Mouse (Mus musculus): ENCODE results near the gene Ston2. TPM values are rescaled to one million over a fixed set of nuclear protein-coding genes. Genes with fewer than 3 reads are reported as not detected.

Gene Ston2
- polyA plus RNA-seq, 1 experiment = 3.6 TPM

DNA sequence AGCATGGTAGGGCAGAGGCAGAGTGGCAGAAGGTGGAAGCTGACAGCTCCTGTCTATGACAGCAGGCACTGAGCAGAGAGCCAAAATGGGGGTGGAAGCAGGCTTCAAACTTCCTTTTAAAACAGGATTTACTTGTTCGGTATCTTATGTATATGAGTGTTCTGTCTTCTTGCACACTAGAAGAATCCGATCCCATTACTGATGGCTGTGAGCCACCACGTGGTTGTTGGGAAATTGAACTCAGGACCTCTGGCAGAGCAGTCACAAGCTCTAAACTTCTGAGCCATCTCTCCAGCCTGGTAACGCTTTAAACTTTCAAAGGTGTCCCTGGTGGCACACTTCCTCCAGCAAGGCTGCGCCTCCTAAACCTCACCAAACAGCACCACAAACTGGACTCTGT lies 85.4 kb downstream of the Ston2 start:
- Histone ChIP-seq H3K27me3 (ENCODE audit: control insufficient read depth) (no peaks in the 10 kb centered on the region), H3K9me3 (ENCODE audit: control insufficient read depth, low read length) (no peaks in the 10 kb centered on the region), H3K4me3 (replicated peaks) (no peak overlapping the region), H3K36me3 (ENCODE audit: control insufficient read depth) (peaks cover 58% of the 10 kb centered on the region), H3K4me1 (ENCODE audit: control insufficient read depth) (peaks cover 14% of the 10 kb centered on the region)
- TF ChIP-seq GATA1 (IDR thresholded peaks at IDR 0.05; ENCODE audit: low read length) (no peak), TAL1 (IDR thresholded peaks at IDR 0.05; ENCODE audit: low read length) (no peak)

DNA sequence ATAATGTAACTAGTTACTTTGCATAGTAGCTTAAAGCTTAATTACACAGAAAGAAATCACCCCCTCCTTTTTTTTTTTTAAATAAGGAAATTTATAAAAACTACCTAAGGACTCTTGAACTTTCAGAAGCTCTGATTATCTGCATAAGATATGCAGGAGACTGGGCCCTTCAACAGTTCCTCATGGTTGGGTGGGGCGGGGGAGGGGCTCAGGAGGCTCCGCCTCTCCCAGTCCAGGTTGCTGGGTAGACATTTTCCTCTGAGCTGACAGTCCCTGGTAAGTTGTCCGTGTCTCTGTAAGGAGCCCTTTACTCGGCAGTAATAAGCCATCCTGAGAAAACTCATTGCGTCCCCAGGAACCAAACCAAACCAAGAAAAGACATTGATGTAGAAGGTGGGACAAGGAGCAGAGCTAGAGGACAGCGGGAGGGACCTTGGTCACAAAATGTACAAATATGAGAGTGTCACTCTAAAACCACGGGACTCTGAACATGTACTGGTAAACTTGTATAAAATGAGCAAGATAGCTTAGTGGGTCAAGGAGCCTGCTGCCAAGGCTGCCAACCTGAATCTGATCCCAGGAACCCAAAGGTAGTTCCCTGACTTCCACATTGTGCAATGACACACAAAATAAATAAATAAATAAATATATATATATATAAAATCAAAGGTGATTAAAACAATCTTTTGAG lies 88.6 kb downstream of the Ston2 start:
- peaks cover 13% of the 10 kb centered on the region for H3K4me1 ChIP-seq (ENCODE audit: control insufficient read depth)
- TF ChIP-seq GATA1 (IDR thresholded peaks at IDR 0.05; ENCODE audit: low read length) (no peak), TAL1 (IDR thresholded peaks at IDR 0.05; ENCODE audit: low read length) (no peak)
- H3K4me3 ChIP-seq (replicated peaks) = no peak overlapping the region
- peaks cover 35% of the 10 kb centered on the region for H3K36me3 ChIP-seq (ENCODE audit: control insufficient read depth)
- H3K27me3 ChIP-seq (ENCODE audit: control insufficient read depth) = no peaks in the 10 kb centered on the region
- no peaks in the 10 kb centered on the region for H3K9me3 ChIP-seq (ENCODE audit: control insufficient read depth, low read length)

DNA sequence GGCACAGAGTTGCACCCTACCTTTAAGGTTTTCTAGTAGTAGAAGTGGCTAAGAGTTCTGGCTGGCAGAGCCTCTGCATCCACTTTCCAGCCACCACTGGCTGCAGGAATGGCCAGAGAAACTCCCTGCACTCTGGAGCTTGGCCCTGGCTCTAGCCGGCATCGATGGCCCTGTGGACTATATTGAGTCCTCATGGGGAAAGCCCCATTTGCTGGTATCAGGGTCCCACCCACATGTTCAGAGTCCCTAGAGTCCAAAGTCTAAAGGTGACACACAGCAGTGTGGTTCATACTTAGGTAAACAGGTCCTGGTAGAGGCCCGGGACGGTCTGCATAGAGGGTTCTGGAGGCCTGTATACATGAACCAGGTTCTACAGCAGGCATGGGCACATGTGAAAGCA lies 92.0 kb downstream of the Ston2 start:
- Histone ChIP-seq H3K4me3 (replicated peaks) (no peak overlapping the region), H3K27me3 (ENCODE audit: control insufficient read depth) (no peaks in the 10 kb centered on the region), H3K9me3 (ENCODE audit: control insufficient read depth, low read length) (no peaks in the 10 kb centered on the region), H3K4me1 (ENCODE audit: control insufficient read depth) (peaks cover 13% of the 10 kb centered on the region), H3K36me3 (ENCODE audit: control insufficient read depth) (peaks cover 17% of the 10 kb centered on the region)
- TF ChIP-seq TAL1 (IDR thresholded peaks at IDR 0.05; ENCODE audit: low read length) = no peak
- TF ChIP-seq GATA1 (IDR thresholded peaks at IDR 0.05; ENCODE audit: low read length) = no peak

DNA sequence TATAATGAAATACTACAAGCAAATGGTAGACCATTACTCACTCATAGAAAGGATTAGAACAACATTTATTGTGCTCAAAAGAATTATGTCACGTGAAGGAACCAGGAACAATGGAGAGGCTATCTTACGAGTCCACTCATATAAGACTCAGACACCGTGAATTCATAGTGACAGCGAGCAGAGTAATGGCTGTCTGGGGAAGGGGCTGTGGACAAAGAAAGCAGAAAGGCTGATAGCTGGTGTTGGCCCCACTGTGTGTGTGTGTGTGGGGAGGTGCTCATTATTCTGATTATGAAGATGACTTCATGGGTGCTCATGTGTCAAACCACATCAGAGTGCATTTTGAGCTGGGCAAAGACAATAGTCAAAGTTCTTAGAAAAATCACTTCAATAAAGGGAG lies 92.4 kb downstream of the Ston2 start:
- Histone ChIP-seq H3K4me1 (ENCODE audit: control insufficient read depth) (peaks cover 13% of the 10 kb centered on the region), H3K36me3 (ENCODE audit: control insufficient read depth) (peaks cover 14% of the 10 kb centered on the region), H3K4me3 (replicated peaks) (no peak overlapping the region), H3K9me3 (ENCODE audit: control insufficient read depth, low read length) (no peaks in the 10 kb centered on the region), H3K27me3 (ENCODE audit: control insufficient read depth) (no peaks in the 10 kb centered on the region)
- no peak for TF ChIP-seq GATA1 (IDR thresholded peaks at IDR 0.05; ENCODE audit: low read length)

DNA sequence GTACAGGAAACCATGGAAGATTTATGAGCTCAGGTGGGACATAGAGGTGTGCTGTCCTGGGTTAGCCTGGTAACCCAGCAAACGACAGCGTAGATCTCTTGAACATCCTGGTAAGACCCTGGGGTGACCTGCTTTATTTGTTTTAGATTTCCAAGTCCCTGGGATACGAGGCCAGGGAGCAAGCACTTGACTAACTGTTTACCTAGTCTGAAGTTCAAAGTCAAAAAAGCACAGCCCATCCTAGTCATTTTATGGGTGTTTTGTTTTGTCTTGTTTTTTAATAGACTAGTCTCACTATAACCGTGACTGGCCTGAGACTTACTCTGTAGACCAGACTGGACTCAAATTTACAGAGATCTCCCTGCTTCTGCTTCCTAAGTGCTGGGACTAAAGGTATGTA lies 93.4 kb downstream of the Ston2 start:
- TF ChIP-seq TAL1 (IDR thresholded peaks at IDR 0.05; ENCODE audit: low read length) = no peak
- no peak for TF ChIP-seq GATA1 (IDR thresholded peaks at IDR 0.05; ENCODE audit: low read length)
- H3K36me3 ChIP-seq (ENCODE audit: control insufficient read depth) = peaks cover 14% of the 10 kb centered on the region
- H3K9me3 ChIP-seq (ENCODE audit: control insufficient read depth, low read length) = no peaks in the 10 kb centered on the region

DNA sequence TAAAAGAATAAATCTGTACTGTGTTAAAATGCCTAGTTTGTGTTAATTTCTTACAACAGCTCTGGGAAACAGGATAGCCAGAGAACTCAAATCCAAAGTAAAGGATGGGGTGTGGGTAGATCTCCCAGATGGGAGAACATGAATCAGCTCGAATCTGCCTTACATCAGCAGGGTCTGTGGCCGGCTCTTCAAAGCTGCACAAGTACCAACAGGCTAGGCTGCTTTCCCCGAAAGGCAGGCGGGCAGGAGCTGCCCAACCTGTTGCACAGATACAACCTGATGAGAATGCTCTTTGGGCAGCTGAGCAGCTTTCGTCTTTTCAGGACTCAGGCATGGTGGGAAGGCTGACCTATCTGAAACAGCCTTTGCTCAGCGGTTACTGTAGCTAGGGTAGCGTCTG lies 94.6 kb downstream of the Ston2 start:
- peaks cover 3% of the 10 kb centered on the region; the same call in 1 of the 2 replicates for H3K4me1 ChIP-seq (ENCODE audit: control insufficient read depth)
- no peak overlapping the region for H3K4me3 ChIP-seq (replicated peaks)
- H3K9me3 ChIP-seq (ENCODE audit: control insufficient read depth, low read length) = no peaks in the 10 kb centered on the region
- H3K36me3 ChIP-seq (ENCODE audit: control insufficient read depth) = peaks cover 8% of the 10 kb centered on the region
- H3K27me3 ChIP-seq (ENCODE audit: control insufficient read depth) = no peaks in the 10 kb centered on the region
- no peak for TF ChIP-seq TAL1 (IDR thresholded peaks at IDR 0.05; ENCODE audit: low read length)
- TF ChIP-seq GATA1 (IDR thresholded peaks at IDR 0.05; ENCODE audit: low read length) = no peak

More for the DNA sequence above, 93.4 kb downstream of the Ston2 start:
- H3K4me1 ChIP-seq (ENCODE audit: control insufficient read depth) = peaks cover 13% of the 10 kb centered on the region
- no peak overlapping the region for H3K4me3 ChIP-seq (replicated peaks)
- no peaks in the 10 kb centered on the region for H3K27me3 ChIP-seq (ENCODE audit: control insufficient read depth)

DNA sequence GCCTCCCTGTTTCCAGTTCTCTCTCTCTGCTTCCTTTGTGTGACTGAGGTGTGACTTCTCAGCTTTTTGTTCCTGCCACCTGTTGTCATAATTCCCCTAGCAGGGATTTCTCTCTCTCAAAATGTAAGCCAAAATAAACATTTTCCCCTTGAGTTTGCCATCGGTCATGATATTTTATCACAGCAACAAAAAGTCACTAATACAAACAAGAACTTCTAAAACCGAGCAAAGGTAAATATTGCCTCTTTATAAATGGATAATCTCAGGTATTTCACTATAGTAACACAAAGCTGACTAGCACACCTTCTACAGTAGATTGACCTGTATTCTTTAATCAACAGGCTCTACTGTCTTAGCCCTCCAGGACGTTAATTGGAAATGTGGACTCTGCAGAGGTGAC lies 95.2 kb downstream of the Ston2 start:
- H3K9me3 ChIP-seq (ENCODE audit: control insufficient read depth, low read length) = no peaks in the 10 kb centered on the region
- peaks cover 3% of the 10 kb centered on the region for H3K36me3 ChIP-seq (ENCODE audit: control insufficient read depth)
- H3K4me3 ChIP-seq (replicated peaks) = no peak overlapping the region
- no peaks in the 10 kb centered on the region for H3K27me3 ChIP-seq (ENCODE audit: control insufficient read depth)
- no peaks in the 10 kb centered on the region for H3K4me1 ChIP-seq (ENCODE audit: control insufficient read depth)
- TF ChIP-seq GATA1 (IDR thresholded peaks at IDR 0.05; ENCODE audit: low read length) (no peak), TAL1 (IDR thresholded peaks at IDR 0.05; ENCODE audit: low read length) (no peak)

DNA sequence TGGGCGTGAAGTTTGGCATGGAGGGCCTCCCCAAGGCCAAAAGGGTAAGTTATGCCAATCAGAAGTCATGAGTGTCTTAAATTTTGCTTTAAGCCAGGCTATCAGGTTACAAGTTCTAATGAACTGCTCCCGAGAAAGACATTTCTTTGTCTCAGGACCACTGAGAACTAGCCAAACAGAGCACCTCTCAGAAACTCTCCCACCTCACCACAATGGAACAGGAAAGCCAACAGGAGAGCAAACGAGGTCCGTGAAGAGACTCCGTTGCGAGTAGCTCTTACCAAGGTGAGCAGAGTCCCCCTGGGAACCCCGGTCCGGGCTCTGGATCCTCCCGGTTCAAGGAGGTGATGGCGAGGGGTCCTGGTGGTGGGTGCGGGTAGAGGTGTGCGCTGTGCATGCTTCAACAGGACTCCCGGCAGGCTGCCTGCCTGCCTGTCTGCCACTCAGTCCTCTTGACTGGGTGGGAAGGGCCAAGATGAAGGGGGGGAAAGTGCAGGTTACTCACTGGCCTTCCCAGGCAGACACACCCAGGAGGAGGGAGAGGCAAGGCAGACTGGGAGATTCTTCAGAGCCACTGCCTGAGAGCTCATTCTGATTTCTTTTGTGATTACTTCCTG lies 102.4 kb downstream of the Ston2 start:
- no peak overlapping the region for H3K4me3 ChIP-seq (replicated peaks)
- TF ChIP-seq TAL1 (IDR thresholded peaks at IDR 0.05; ENCODE audit: low read length) = no peak
- H3K27me3 ChIP-seq (ENCODE audit: control insufficient read depth) = no peaks in the 10 kb centered on the region
- H3K4me1 ChIP-seq (ENCODE audit: control insufficient read depth) = peaks cover 21% of the 10 kb centered on the region
- H3K9me3 ChIP-seq (ENCODE audit: control insufficient read depth, low read length) = no peaks in the 10 kb centered on the region
- H3K36me3 ChIP-seq (ENCODE audit: control insufficient read depth) = no peaks in the 10 kb centered on the region; the same call in none of the 2 replicates

DNA sequence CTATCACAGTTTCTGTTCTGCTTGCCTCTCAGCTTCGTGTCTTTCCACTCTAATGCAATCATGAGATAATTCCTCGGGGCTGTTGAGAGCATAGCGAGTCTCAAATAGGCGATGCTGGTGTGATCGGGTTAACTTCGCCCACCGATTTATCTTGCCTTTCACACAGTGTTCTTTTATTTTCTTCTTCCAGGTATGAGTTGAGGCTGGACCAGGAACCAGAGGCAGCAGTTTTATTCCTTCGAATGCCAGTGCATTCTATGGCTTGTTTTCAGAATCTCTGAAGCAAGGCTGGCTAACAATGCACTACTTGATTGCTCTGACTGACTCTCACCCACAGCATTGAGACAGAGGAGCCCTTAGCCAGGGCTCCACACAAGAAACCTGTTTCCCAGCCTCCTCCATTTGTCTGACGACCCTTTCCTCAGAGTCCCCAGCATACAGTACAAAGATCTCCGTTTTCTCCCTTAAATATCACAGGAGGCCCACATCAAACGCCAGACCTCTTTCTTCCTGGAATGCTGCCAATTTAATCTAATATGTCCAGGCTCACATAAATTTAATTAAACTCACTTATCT lies 103.3 kb downstream of the Ston2 start:
- H3K4me3 ChIP-seq (replicated peaks) = no peak overlapping the region
- H3K27me3 ChIP-seq (ENCODE audit: control insufficient read depth) = no peaks in the 10 kb centered on the region
- TF ChIP-seq TAL1 (IDR thresholded peaks at IDR 0.05; ENCODE audit: low read length) = no peak
- no peak for TF ChIP-seq GATA1 (IDR thresholded peaks at IDR 0.05; ENCODE audit: low read length)
- no peaks in the 10 kb centered on the region for H3K9me3 ChIP-seq (ENCODE audit: control insufficient read depth, low read length)
- H3K4me1 ChIP-seq (ENCODE audit: control insufficient read depth) = peaks cover 21% of the 10 kb centered on the region
- H3K36me3 ChIP-seq (ENCODE audit: control insufficient read depth) = no peaks in the 10 kb centered on the region; the same call in none of the 2 replicates
